ENCODE assay signal across 8 mouse cellular contexts in genomic region chr8:124859466-124859865, GRCm38 (mm10). TPM values are rescaled to one million over a fixed set of nuclear protein-coding genes. Genes with fewer than 3 reads are reported as not detected.
DNase-seq lines count a peak whose midpoint lies in the region; ATAC-seq and TF ChIP-seq lines count a peak whose summit lies in the region.

No protein-coding gene starts in this region.

- peak; percentile 51 for DNase-seq in gastrocnemius, adult 18-20 months (ENCODE audit: low spot score)
- no peak for DNase-seq in gastrocnemius, adult 8-10 months (ENCODE audit: low spot score in 2 of 2)
- peak; percentile 23 for DNase-seq in urinary bladder, postnatal 14 days (ENCODE audit: low spot score)
- DNase-seq in urinary bladder, postnatal 25 days (ENCODE audit: low spot score), result no peak
- DNase-seq in liver, embryonic 14.5 days (ENCODE audit: low read depth in 3 of 3, low spot score in 3 of 3), result no peak
- peak; percentile 68 for DNase-seq in thymus, postnatal 4 days
- DNase-seq in frontal cortex, postnatal 36 days (ENCODE audit: low spot score in 2 of 2), result no peak
- no peak for DNase-seq in forebrain, embryonic 11.5 days (ENCODE audit: low spot score)

- no peak overlapping the region for H3K27ac ChIP-seq in liver, embryonic 14.5 days
- H3K27ac ChIP-seq in forebrain, embryonic 11.5 days (ENCODE audit: low read depth, low read length), result no peak overlapping the region

- no peak for TF ChIP-seq EP300 in liver, embryonic 14.5 days (IDR thresholded peaks at IDR 0.05; ENCODE audit: low read depth)

- H3K9ac ChIP-seq in liver, embryonic 14.5 days (replicated peaks), result no peak overlapping the region
- no peak overlapping the region for H3K9ac ChIP-seq in forebrain, embryonic 11.5 days (ENCODE audit: low read length)

- H3K4me2 ChIP-seq in liver, embryonic 14.5 days (ENCODE audit: low read depth), result no peak overlapping the region
- H3K4me2 ChIP-seq in forebrain, embryonic 11.5 days (ENCODE audit: low read depth, low read length, severe bottlenecking), result no peak overlapping the region

- TF ChIP-seq CTCF in liver, embryonic 14.5 days (IDR thresholded peaks at IDR 0.05; ENCODE audit: low read depth), result peak; percentile 81

- no peaks in the 10 kb centered on the region for H3K9me3 ChIP-seq in liver, embryonic 14.5 days (ENCODE audit: control insufficient read depth, low read length)
- no peaks in the 10 kb centered on the region; the same call in 1 of the 2 replicates for H3K9me3 ChIP-seq in forebrain, embryonic 11.5 days (ENCODE audit: control insufficient read depth, low read length)

- peaks cover 5 to 6% of the 10 kb centered on the region in 2 experiments; a peak in 3 of 4 replicates for H3K4me1 ChIP-seq in liver, embryonic 14.5 days (replicated peaks; ENCODE audit: control insufficient read depth in 2 of 2, insufficient read depth in 2 of 2, low read length in 1 of 2)
- peaks cover 8% of the 10 kb centered on the region; the same call in 1 of the 2 replicates for H3K4me1 ChIP-seq in forebrain, embryonic 11.5 days (replicated peaks; ENCODE audit: control insufficient read depth, insufficient read depth, low read length)

- peaks cover 26% of the 10 kb centered on the region for H3K36me3 ChIP-seq in liver, embryonic 14.5 days (replicated peaks; ENCODE audit: control insufficient read depth, insufficient read depth, low read depth)
- peaks cover 33% of the 10 kb centered on the region for H3K36me3 ChIP-seq in forebrain, embryonic 11.5 days (ENCODE audit: control insufficient read depth, insufficient read depth, low read length)

- H3K4me3 ChIP-seq in liver, embryonic 14.5 days (ENCODE audit: insufficient read depth in 1 of 2, low read depth in 2 of 2, low read length in 2 of 2), result no peak overlapping the region
- H3K4me3 ChIP-seq in forebrain, embryonic 11.5 days (ENCODE audit: low read depth, low read length), result no peak overlapping the region

- no peaks in the 10 kb centered on the region for H3K27me3 ChIP-seq in liver, embryonic 14.5 days (ENCODE audit: control insufficient read depth, insufficient read depth, low read length)
- no peaks in the 10 kb centered on the region for H3K27me3 ChIP-seq in forebrain, embryonic 11.5 days (ENCODE audit: control insufficient read depth, insufficient read depth, low read length)

- no peak for ATAC-seq in liver, embryonic 14.5 days (ENCODE audit: insufficient read depth)
- no peak for ATAC-seq in forebrain, embryonic 11.5 days (replicated peaks; ENCODE audit: low FRiP score)

RNA-seq across cellular contexts. Expression of gene Gnpat, which starts 3.4 kb away (rescaled TPM):
- total RNA-seq in gastrocnemius, adult 18-20 months (2021), result 100 to 1,000 TPM; 138 to 151 TPM
- 100 to 1,000 TPM; 145 to 180 (median 156) TPM for total RNA-seq in gastrocnemius, adult 8-10 months (2022)
- 23.3 and 35.7 TPM in 2 replicates for polyA plus RNA-seq in liver, embryonic 14.5 days (2012; rRNA removed)
- 39.0 and 39.6 TPM in 2 replicates for polyA plus RNA-seq in liver, embryonic 14.5 days (2014; fragmentation: Nextera tagmentation; extraction: Ambion mirVana)
- polyA plus RNA-seq in forebrain, embryonic 11.5 days (2014; fragmentation: Nextera tagmentation; extraction: Ambion mirVana), result 153 TPM in 2 replicates

RNA-seq across cellular contexts. Expression of gene 2810004N23Rik, which starts 3.5 kb away (rescaled TPM):
- 10 to 100 TPM; 32.1 to 33.6 TPM for total RNA-seq in gastrocnemius, adult 18-20 months (2021)
- total RNA-seq in gastrocnemius, adult 8-10 months (2022), result 10 to 100 TPM; 31.8 to 34.8 (median 33.5) TPM
- 8.9 and 13.5 TPM in 2 replicates for polyA plus RNA-seq in liver, embryonic 14.5 days (2012; rRNA removed)
- polyA plus RNA-seq in liver, embryonic 14.5 days (2014; fragmentation: Nextera tagmentation; extraction: Ambion mirVana), result 17.9 and 18.2 TPM in 2 replicates
- polyA plus RNA-seq in forebrain, embryonic 11.5 days (2014; fragmentation: Nextera tagmentation; extraction: Ambion mirVana), result 56.7 and 59.1 TPM in 2 replicates

RNA-seq across cellular contexts. Expression of gene Exoc8, which starts 38.0 kb away (rescaled TPM):
- 1 to 10 TPM; 6.9 to 7.4 TPM for total RNA-seq in gastrocnemius, adult 18-20 months (2021)
- total RNA-seq in gastrocnemius, adult 8-10 months (2022), result 1 to 10 TPM; 7.8 to 8.1 (median 7.9) TPM
- 2.6 and 3.7 TPM in 2 replicates for polyA plus RNA-seq in liver, embryonic 14.5 days (2012; rRNA removed)
- 2.4 and 2.6 TPM in 2 replicates for polyA plus RNA-seq in liver, embryonic 14.5 days (2014; fragmentation: Nextera tagmentation; extraction: Ambion mirVana)
- 10.3 and 11.6 TPM in 2 replicates for polyA plus RNA-seq in forebrain, embryonic 11.5 days (2014; fragmentation: Nextera tagmentation; extraction: Ambion mirVana)

RNA-seq across cellular contexts. Expression of gene Sprtn, which starts 38.2 kb away (rescaled TPM):
- total RNA-seq in gastrocnemius, adult 18-20 months (2021), result 1 to 10 TPM; 5.5 to 5.9 TPM
- 1 to 10 TPM; 6.1 to 7.3 (median 6.5) TPM for total RNA-seq in gastrocnemius, adult 8-10 months (2022)
- 4.8 and 7.0 TPM in 2 replicates for polyA plus RNA-seq in liver, embryonic 14.5 days (2012; rRNA removed)
- polyA plus RNA-seq in liver, embryonic 14.5 days (2014; fragmentation: Nextera tagmentation; extraction: Ambion mirVana), result 4.9 and 5.0 TPM in 2 replicates
- 11.1 and 12.3 TPM in 2 replicates for polyA plus RNA-seq in forebrain, embryonic 11.5 days (2014; fragmentation: Nextera tagmentation; extraction: Ambion mirVana)

Comparison
In these comparisons a context has a peak if more than half of its experiments do, and no peak if none do; other contexts are left out.
1. DNase-seq: peak in gastrocnemius, adult 18-20 months (single experiment), urinary bladder, postnatal 14 days (single experiment) and thymus, postnatal 4 days (single experiment); none in gastrocnemius, adult 8-10 months (0 of 2), urinary bladder, postnatal 25 days (single experiment), liver, embryonic 14.5 days (0 of 3), frontal cortex, postnatal 36 days (0 of 2) and forebrain, embryonic 11.5 days (single experiment).